Mouse (Mus musculus) lung, postnatal 0 days (tissue): ENCODE results near the gene Ear10.
"Not testable (repeated sequence)": the region's sequence is repeated elsewhere in the genome, so short reads cannot be mapped to it uniquely, and the experiment has no call there.

ENCODE experiments used
- CTCF ChIP-seq: IDR thresholded peaks from 2 replicates; pipeline ENCODE4 v1.5.1; 2016; ENCODE audit warnings: antibody characterized with exemption, mild to moderate bottlenecking
- EP300 ChIP-seq: IDR thresholded peaks from 2 replicates; pipeline ENCODE4 v1.6.1; 2016; ENCODE audit warnings: antibody characterized with exemption, mild to moderate bottlenecking, control low read depth

GRCm38 (mm10) chr14:43923459-43923858 is at the start of gene Ear10:
- not testable (repeated sequence) for TF ChIP-seq CTCF, EP300
